Mouse (Mus musculus) midbrain, embryonic 15.5 days (tissue): Measurements from ENCODE around the gene Shc4. TPM values are rescaled to one million over a fixed set of nuclear protein-coding genes. Genes with fewer than 3 reads are reported as not detected.

Source experiments
- ATAC-seq: fragments of 200-750 bp; cut with Nextera tagmentation; replicated peaks from 2 replicates; pipeline ENCODE4 v1.8.0; 2017; ENCODE audit warnings: moderate TSS enrichment
- H3K27ac ChIP-seq: fragments of 300-500 bp; sonication (generic); 2 replicates; pipeline ENCODE4 v1.5.1; 2015; ENCODE audit warnings: mild to moderate bottlenecking, inconsistent platforms
- H3K27me3 ChIP-seq: fragments of 300-500 bp; sonication (generic); replicated peaks from 2 replicates; pipeline ENCODE4 v1.6.1; 2015; ENCODE audit warnings: inconsistent platforms
- H3K36me3 ChIP-seq: fragments of 300-500 bp; sonication (generic); replicated peaks from 2 replicates; pipeline ENCODE4 v1.6.1; 2015; ENCODE audit warnings: inconsistent platforms
- H3K4me1 ChIP-seq: fragments of 300-500 bp; sonication (generic); 2 replicates; pipeline ENCODE4 v1.6.1; 2015; ENCODE audit warnings: inconsistent platforms
- H3K4me2 ChIP-seq: fragments of 300-500 bp; sonication (generic); 2 replicates; pipeline ENCODE4 v1.6.1; 2015; ENCODE audit warnings: inconsistent platforms, mild to moderate bottlenecking, moderate library complexity
- H3K4me3 ChIP-seq: fragments of 300-500 bp; sonication (generic); 2 replicates; pipeline ENCODE4 v1.5.1; 2015; ENCODE audit warnings: mild to moderate bottlenecking, inconsistent platforms
- H3K9ac ChIP-seq: fragments of 300-500 bp; sonication (generic); 2 replicates; pipeline ENCODE4 v1.6.1; 2015; ENCODE audit warnings: mild to moderate bottlenecking, inconsistent platforms
- H3K9me3 ChIP-seq: fragments of 300-500 bp; sonication (generic); 2 replicates; pipeline ENCODE4 v1.6.1; 2016; ENCODE audit warnings: inconsistent platforms
- WGBS: fragments of 180-500 bp; shearing (Covaris S2); methylation state at CpG from one replicate; pipeline ENCODE4 v1.1.7; 2015; ENCODE audit warnings: mixed read lengths; 5-methylcytosine and 5-hydroxymethylcytosine counted together
- polyA plus RNA-seq: library from polyadenylated mRNA; unstranded; fragments of >200 nt; fragmentation: Nextera tagmentation; extraction: Ambion mirVana; gene quantifications from 2 replicates; pipeline ENCODE4 v1.2.1, GENCODE M21; 2015

Shc4 gene
- polyA plus RNA-seq, 1 experiment from 2014 or later: 3.7 TPM

DNA sequence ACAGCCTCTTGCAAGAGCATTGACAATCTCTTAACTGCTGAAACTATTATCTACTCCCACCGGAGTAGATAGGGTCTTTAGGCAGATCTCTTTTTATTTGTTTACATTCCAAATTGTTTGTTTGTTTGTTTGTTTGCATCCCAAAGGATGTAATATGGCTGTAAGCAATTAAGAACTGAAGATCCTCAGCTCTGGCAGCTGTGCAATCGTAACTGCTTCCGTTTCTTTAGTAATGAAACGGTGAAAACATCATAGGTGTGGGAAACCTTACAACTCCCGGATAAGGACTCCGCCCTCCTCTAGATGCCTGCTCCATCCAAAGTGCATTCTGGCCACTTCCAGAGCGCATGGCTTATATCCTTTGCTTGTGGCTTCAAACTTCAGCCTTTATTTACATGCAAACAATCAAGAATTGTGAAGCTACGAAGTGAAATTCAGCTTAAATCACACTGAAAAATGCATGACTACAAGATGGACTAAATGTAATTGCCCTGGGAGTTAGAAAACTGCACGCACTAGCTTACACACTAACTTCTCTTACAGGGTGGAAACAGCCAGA lies 99.7 kb downstream of the Shc4 start:
- 18% methylated on average over 9 of the region's 9 CpGs for WGBS
- Histone ChIP-seq H3K9me3 (no peaks in the 10 kb centered on the region), H3K27me3 (no peaks in the 10 kb centered on the region), H3K9ac (peak overlapping the region; percentile 50), H3K36me3 (no peaks in the 10 kb centered on the region), H3K4me1 (peaks cover 22% of the 10 kb centered on the region), H3K4me3 (peak overlapping the region; percentile 73), H3K4me2 (peak overlapping the region; percentile 67), H3K27ac (no peak overlapping the region)
- no peak for ATAC-seq

DNA sequence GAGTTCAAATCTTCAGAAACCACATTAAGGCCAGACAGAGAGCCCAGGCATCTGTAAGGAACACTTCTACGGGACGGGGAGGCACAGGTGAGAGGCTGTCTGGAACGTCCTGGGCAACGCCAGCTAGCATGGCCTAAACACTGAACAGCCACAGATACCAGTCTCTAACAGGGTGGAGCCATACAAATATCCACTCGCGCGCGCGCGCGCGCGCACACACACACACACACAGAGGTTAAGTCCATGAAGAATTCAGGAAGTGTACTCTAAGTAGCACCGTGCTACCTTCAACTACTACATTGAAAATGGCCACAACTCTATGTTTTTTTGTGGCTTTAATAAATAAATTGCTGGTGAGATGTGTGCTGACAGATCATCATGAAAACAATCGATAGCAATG lies 100.7 kb downstream of the Shc4 start:
- Histone ChIP-seq H3K27me3 (no peaks in the 10 kb centered on the region), H3K27ac (no peak overlapping the region), H3K4me2 (no peak overlapping the region), H3K36me3 (no peaks in the 10 kb centered on the region), H3K9me3 (no peaks in the 10 kb centered on the region), H3K4me3 (no peak overlapping the region), H3K9ac (no peak overlapping the region), H3K4me1 (peaks cover 22% of the 10 kb centered on the region)
- WGBS: 97% methylated on average over 15 of the region's 15 CpGs
- ATAC-seq: no peak

DNA sequence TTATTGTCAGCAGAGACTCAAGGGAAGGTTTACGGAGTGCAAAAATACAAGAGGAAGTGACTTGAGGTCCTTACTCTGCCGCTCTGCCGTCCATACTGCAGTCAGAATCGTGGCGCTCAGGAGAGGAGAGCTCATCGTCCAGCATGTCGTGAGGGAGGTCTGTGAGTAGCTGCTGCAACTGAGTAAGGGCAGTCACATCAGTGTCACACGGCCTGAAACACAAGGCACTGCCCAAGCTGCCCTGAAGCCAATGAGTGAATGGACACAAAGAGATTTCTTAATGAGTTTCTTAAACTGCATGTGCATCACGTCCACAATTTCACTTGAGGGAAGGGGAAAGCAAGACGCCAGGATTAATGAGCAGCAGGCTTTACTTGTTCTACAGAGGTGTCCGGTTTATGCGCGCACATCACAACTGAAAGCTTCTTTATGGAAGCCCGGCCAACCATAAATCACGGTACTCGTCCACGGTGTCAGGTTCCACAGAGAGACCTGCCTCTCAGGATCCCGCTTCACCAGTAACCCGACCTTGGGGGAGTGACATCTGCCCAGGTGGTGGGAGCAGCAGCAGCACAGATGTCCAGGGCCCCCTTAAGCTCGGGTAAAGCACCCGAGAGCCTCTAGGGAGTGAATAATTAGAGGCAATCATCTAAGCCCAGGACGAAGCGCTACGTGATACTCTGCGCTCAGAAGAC lies 103.6 kb downstream of the Shc4 start:
- no peak for ATAC-seq
- H3K4me1 ChIP-seq: peaks cover 16% of the 10 kb centered on the region
- WGBS: 39% methylated on average over 25 of the region's 25 CpGs
- H3K9me3 ChIP-seq: no peaks in the 10 kb centered on the region
- no peak overlapping the region for H3K9ac ChIP-seq
- H3K27me3 ChIP-seq: no peaks in the 10 kb centered on the region
- H3K4me3 ChIP-seq: no peak overlapping the region
- H3K27ac ChIP-seq: no peak overlapping the region
- no peaks in the 10 kb centered on the region for H3K36me3 ChIP-seq
- no peak overlapping the region for H3K4me2 ChIP-seq

DNA sequence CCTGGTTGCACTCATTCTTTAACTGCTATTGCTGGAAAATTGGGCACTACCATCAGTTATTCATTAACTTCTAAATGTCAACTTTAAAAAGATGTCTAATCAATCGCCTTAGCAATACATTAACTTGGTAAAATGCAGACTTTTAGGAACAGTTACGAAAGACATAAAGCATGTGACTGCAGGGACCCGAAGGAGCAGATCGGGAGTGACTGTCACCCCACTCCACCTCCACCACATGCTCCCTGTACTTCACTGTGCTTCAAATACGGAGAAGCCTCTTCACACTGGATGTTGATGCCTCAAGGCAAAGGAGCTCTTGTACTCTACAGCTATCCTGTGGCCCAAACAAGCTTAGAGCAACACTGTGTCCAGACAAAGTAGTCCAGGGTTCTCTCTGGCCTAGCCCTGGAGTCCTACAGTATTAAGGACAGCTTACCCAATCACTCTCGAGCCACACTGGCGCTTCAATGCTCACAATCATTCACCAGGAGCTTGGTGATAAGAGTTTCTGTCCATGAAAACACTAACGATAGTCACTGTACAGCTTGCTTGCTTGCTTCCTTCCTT lies 108.0 kb downstream of the Shc4 start:
- Histone ChIP-seq H3K4me3 (no peak overlapping the region), H3K4me1 (0 out of 2 replicates have a peak, but pooled peaks cover 3% of the 10 kb centered on the region), H3K9ac (no peak overlapping the region), H3K27ac (no peak overlapping the region), H3K9me3 (no peaks in the 10 kb centered on the region), H3K4me2 (no peak overlapping the region), H3K27me3 (no peaks in the 10 kb centered on the region), H3K36me3 (peaks cover 5% of the 10 kb centered on the region; the same call in 1 of the 2 replicates)
- no peak for ATAC-seq
- WGBS: 90% methylated on average over 8 of the region's 8 CpGs

DNA sequence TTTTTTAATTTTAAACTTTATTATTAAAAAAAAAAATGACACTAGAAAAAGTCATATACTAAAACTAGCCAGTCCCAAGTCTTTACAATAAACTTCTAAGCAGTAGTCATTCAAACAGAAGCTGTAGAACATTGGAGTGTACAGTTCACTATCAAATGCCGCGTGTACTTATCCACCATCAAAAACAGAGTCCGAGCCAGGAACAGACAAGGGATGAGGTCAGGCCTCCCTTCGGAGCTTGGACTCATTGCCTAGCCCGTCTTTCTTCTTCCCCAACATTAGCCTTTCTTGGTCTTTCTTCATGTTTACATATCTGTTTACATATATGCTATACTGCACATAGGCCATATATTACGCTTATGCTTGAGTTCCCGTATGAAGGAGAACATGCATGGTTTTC lies 108.5 kb downstream of the Shc4 start:
- WGBS: 96% methylated on average over 7 of the region's 7 CpGs
- peaks cover 5% of the 10 kb centered on the region; the same call in 1 of the 2 replicates for H3K36me3 ChIP-seq

DNA sequence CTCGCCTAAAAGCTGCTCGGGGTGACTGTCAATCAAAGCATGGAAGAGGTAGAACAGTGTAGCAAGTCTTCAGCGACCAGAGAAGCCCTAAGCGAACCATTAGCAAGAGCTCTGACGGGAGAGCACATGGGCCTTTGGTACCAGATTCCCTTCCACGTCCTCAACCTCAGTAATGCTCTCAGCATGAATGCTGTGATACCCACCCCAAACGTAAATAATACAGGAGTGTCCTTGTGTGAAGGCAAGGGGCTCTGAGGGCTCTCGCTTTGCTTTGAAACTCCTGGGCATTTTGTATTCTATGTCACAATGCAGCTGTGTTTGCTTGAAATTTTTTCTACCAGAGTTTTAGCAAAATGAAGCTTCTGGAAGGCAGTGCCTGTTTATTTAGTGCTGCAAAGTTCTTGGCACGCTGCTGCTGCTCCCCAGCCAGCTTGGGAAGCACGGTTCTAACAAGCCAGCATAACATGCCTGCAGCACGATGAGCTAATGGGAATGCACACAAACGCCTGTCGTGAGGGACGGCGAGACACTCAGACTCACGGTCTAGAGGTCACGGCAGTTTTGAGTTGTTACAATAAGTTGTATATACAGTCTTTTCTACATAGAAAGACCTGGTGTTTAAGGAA lies 117.6 kb downstream of the Shc4 start:
- H3K27ac ChIP-seq: no peak overlapping the region
- no peaks in the 10 kb centered on the region for H3K9me3 ChIP-seq
- 84% methylated on average over 17 of the region's 17 CpGs for WGBS
- ATAC-seq: no peak
- H3K9ac ChIP-seq: no peak overlapping the region
- no peaks in the 10 kb centered on the region for H3K4me1 ChIP-seq
- no peaks in the 10 kb centered on the region for H3K27me3 ChIP-seq
- H3K4me3 ChIP-seq: no peak overlapping the region
- H3K4me2 ChIP-seq: no peak overlapping the region
- no peaks in the 10 kb centered on the region for H3K36me3 ChIP-seq

More for the DNA sequence above, 108.5 kb downstream of the Shc4 start:
- Histone ChIP-seq H3K4me2 (no peak overlapping the region), H3K27me3 (no peaks in the 10 kb centered on the region), H3K27ac (no peak overlapping the region), H3K9ac (no peak overlapping the region), H3K4me3 (no peak overlapping the region), H3K9me3 (no peaks in the 10 kb centered on the region), H3K4me1 (0 out of 2 replicates have a peak, but pooled peaks cover under 1% of the 10 kb centered on the region)
- ATAC-seq: no peak

DNA sequence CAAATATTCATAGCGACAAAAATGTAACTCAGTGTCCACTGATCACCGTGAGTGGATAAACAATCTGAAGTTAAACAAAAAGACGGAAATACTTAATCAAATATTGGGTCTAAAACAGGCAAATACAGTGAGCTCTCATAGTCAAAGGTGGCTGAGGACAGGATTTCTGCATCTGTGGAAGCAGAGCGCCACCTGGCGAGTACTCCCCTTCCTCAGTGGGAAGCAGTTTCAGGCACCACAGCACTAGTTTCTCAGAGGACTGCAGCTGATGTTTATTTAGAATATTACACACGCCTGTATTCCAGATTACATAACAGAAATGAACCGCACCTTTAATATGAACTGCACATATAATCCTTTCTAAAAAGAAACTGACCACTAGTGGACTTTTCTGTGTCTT lies 119.3 kb downstream of the Shc4 start:
- ATAC-seq: 0 out of 2 replicates have a peak, but pooled peaks have one; percentile 62
- no peak overlapping the region for H3K4me3 ChIP-seq
- no peak overlapping the region for H3K4me2 ChIP-seq
- H3K9ac ChIP-seq: no peak overlapping the region
- H3K4me1 ChIP-seq: no peaks in the 10 kb centered on the region
- H3K36me3 ChIP-seq: no peaks in the 10 kb centered on the region
- no peaks in the 10 kb centered on the region for H3K27me3 ChIP-seq
- H3K27ac ChIP-seq: no peak overlapping the region
- no peaks in the 10 kb centered on the region for H3K9me3 ChIP-seq
- 76% methylated on average over 7 of the region's 7 CpGs for WGBS

DNA sequence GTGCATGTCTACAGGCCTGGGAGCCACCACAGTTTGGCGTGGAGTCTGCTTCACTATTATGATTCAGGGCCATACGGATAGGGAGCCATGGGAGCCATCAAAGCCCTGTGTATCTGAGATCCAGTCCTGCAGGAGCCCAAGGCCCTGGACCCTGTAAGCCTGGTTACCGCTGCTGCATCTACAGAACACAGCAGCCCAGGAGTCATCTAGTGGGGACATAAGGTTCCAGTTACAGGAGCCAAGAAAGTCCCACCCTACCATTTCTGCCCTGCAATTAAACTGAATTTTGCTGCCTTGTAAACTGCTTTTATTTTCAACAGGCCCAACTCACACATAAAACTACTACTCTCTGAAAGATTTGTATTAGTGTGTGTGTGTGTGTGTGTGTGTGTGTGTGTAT lies 121.0 kb downstream of the Shc4 start:
- Histone ChIP-seq H3K4me3 (no peak overlapping the region), H3K36me3 (no peaks in the 10 kb centered on the region), H3K27me3 (no peaks in the 10 kb centered on the region), H3K4me1 (no peaks in the 10 kb centered on the region), H3K4me2 (no peak overlapping the region), H3K27ac (no peak overlapping the region), H3K9me3 (no peaks in the 10 kb centered on the region), H3K9ac (no peak overlapping the region)
- WGBS: over 99% methylated on average over 3 of the region's 3 CpGs
- ATAC-seq: no peak

DNA sequence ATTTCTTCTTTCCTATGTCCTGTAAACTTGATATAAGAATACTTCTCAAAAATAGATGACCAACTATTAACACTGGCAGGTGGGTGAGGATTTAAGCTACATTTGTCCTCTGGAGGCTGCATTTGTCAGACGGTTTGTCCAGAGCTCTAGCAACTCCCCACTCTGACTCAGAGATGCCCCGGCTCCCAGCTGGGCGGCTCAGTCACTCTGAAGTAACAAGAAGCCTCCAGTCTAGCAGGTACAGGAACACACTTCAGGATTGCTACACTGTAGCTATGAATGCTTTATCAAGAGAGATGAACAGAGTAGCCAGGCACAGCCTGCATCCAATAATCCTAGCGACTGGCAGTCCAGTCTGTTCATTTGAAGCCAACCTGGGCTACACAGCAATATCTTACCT lies 125.0 kb downstream of the Shc4 start:
- no peak overlapping the region for H3K9ac ChIP-seq
- H3K27me3 ChIP-seq: no peaks in the 10 kb centered on the region
- no peaks in the 10 kb centered on the region for H3K4me1 ChIP-seq
- no peak overlapping the region for H3K4me2 ChIP-seq
- H3K36me3 ChIP-seq: no peaks in the 10 kb centered on the region
- H3K27ac ChIP-seq: no peak overlapping the region
- H3K9me3 ChIP-seq: no peaks in the 10 kb centered on the region
- ATAC-seq: no peak
- WGBS: 87% methylated on average over 4 of the region's 4 CpGs
- no peak overlapping the region for H3K4me3 ChIP-seq

DNA sequence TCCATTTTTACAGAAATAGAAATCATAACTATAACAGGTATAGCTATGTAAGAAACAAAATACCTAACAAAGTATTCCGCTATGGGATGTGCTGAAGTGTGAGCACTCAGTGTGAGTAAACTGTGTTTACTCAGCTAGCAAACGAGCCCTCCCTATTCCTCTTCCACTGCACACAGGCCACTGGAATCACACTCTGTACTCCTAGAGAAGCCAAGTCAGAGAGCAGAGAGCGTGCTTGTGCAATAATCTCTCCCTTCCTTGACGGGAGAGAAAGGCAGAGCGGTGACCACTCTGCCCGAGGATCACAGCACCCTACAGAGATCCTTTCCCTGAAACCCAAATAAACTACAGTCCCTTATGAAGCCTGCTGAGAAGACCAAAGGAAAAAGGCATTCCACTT lies 125.7 kb downstream of the Shc4 start:
- H3K4me2 ChIP-seq: no peak overlapping the region
- no peak overlapping the region for H3K4me3 ChIP-seq
- no peaks in the 10 kb centered on the region for H3K27me3 ChIP-seq
- no peaks in the 10 kb centered on the region for H3K9me3 ChIP-seq
- no peak overlapping the region for H3K27ac ChIP-seq
- H3K4me1 ChIP-seq: no peaks in the 10 kb centered on the region
- no peak overlapping the region for H3K9ac ChIP-seq
- no peak for ATAC-seq
- 77% methylated on average over 6 of the region's 6 CpGs for WGBS
- H3K36me3 ChIP-seq: no peaks in the 10 kb centered on the region

DNA sequence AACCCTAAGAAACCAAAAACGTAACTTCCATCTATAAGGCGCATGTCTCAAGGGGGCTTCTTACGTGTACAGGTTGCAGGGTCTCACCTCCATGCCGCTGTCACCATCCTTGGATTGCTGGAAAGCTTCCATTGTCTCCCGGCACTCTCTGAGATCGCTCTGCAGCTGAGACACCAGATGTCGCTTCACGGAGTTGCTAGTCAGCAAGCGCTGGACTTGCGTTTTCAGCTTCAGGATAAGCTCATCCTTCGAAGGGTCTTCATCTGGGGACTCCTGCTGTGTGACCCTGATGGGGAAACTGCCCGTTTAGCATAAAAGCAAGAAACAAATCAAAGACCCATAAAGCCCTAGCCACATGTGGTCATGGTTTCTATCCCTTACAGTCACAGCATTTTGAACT lies 129.2 kb downstream of the Shc4 start:
- Histone ChIP-seq H3K9ac (no peak overlapping the region), H3K4me2 (no peak overlapping the region), H3K4me1 (no peaks in the 10 kb centered on the region), H3K9me3 (no peaks in the 10 kb centered on the region), H3K36me3 (no peaks in the 10 kb centered on the region), H3K4me3 (no peak overlapping the region), H3K27me3 (no peaks in the 10 kb centered on the region), H3K27ac (no peak overlapping the region)
- ATAC-seq: no peak
- 74% methylated on average over 12 of the region's 12 CpGs for WGBS

DNA sequence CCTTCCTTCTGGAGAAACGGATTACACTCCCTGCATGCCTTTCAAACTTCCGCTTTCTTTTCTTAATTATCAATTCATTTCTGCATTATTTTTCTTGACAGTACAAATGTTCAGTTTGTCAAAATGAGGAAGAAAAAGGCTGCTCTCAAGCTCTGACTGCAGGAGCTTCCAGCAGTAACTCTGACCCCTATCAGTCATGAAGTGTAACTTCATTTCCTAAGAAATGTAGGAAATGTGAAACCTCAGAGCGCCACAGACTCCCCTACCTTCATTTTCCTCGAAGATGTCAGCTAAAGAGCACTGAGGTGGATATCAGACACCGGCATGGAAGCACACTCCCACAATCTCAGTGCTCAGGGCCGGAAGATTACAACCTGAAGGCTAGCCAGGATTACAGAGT lies 129.9 kb downstream of the Shc4 start:
- no peak overlapping the region for H3K4me3 ChIP-seq
- H3K9ac ChIP-seq: no peak overlapping the region
- H3K9me3 ChIP-seq: no peaks in the 10 kb centered on the region
- WGBS: 92% methylated on average over 6 of the region's 6 CpGs
- no peaks in the 10 kb centered on the region for H3K27me3 ChIP-seq
- ATAC-seq: no peak
- H3K36me3 ChIP-seq: no peaks in the 10 kb centered on the region
- no peak overlapping the region for H3K27ac ChIP-seq
- no peak overlapping the region for H3K4me2 ChIP-seq
- H3K4me1 ChIP-seq: no peaks in the 10 kb centered on the region
